Mouse (Mus musculus): ENCODE measurements around the gene Tcte2.
"Not testable (repeated sequence)": the region's sequence is repeated elsewhere in the genome, so short reads cannot be mapped to it uniquely, and the experiment has no call there.

Tcte2 gene

DNA sequence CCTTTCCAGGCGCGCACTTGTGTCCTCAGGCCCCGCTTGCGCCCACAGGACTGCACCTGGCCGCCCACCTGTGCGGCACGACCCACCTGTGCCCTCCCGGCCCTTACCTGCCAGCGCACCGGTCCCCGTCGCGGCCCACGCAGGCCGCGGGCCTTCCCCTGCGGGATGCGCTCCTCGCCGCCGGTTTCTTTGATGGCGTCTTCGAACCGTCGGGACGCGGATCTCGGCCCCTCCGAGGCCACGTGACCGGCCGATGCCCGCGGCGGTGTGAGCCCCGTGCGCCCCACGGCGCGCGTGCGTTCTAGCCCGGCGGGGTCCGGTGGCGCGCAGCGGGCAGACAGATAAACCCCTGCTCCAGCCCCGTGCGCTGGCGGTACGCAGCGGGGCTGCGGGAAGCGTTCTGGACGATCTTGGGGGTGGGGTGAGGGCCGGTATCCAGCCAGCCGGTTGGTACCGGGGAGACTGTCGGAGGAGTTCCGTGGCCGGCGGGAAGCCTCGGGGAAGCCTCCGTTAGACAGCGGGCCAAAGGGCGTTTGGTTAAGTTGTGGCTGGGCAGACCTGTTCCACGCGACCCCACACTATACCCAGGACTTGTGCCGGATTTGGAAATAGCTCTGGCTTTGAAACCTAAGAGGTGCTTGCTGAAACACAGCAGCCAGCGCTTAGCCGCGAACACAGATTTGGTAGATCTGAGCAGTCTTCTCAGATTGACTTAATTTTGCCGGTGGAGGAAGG, at the start of gene Tcte2:
TSS of gene Tcte2 (minus strand) at position 647 of the 735 bp plus-strand sequence.
- peak; percentile 63 for DNase-seq

- no peak for DNase-seq
Measured at GRCm38 (mm10) chr17:13806016-13806415, 44.4 kb upstream of the Tcte2 start.

- DNase-seq: no peak
Measured at GRCm38 (mm10) chr17:13802836-13803408, 41.3 kb upstream of the Tcte2 start.

DNA sequence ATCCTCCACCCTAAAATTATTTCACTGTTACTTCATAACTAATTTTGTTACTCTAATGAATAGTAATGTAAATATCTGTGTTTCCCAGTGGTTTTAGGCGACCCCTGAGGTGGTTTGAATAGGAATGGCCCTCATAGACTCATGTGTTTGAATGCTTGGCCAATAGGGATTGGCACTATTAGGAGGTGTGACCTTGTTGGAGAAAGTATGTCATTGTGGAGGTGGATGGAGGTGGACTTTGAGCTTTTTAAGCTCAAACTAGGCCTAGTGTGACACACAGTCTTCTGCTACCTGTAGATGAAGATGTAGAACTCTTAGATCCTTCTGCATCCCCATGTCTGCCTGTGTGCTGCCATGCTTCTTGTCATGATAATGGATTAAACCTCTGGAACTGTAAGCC, 36.1 kb upstream of the Tcte2 start:
- DNase-seq: no peak

DNA sequence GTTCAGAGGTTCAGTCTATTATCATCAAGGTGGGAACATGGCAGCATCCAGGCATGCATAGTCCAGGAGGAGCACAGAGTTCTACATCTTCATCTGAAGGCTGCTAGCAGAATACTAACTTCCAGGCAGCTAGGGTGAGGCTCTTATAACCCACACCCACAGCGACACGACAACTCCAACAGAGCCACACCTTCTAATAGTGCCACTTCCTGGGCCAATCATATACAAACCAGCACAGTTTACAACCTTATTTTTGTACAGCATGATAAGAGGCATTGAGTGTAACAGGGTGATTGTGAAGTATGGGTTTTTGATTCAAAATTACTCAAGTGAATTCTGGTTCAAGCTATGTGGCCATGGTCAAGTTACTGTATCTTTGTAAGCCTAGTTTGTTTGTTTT, 28.4 kb upstream of the Tcte2 start:
- DNase-seq: not testable (repeated sequence)

DNA sequence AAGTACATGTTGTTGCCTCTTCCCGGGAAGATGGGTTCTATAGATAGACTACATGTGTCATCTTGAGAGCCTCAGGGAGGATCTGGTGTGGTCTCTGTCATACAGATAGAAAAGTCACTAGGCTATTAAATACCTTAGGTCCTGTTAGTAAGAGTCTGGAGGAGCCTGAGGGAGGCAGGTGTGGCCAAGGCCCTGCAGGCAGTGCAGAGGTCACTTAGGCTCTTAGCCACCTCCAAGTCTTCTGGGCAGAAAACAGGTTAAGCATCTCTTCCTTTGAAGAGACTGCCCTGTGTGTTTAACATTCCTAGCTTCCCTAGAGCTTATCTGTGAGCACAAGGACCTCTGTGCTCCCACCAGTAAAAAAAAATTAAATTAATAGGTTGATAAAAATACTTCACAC, 21.8 kb upstream of the Tcte2 start:
- DNase-seq: no peak

DNA sequence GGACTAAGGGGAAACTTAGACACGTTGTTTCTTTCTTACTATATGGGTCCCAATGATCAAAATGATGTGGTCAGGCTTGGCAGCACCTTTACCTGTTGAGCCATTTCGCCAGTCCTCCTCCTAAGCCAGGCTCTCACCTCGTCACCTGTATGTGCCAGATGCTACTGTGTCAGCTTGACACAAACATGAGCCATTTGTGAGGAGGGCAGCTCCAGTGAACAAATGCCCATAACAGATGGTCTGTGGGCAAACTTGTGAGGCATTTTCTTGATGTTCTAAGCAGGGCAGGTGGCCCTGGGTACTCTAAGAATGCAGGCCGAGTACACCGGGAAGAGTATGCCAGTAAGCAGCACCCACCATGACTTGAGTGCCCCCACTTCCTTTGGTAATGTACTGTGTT, 20.3 kb upstream of the Tcte2 start:
- peak; percentile 51 for DNase-seq

- no peak for DNase-seq
Measured at GRCm38 (mm10) chr17:13778865-13779264, 17.2 kb upstream of the Tcte2 start.

DNA sequence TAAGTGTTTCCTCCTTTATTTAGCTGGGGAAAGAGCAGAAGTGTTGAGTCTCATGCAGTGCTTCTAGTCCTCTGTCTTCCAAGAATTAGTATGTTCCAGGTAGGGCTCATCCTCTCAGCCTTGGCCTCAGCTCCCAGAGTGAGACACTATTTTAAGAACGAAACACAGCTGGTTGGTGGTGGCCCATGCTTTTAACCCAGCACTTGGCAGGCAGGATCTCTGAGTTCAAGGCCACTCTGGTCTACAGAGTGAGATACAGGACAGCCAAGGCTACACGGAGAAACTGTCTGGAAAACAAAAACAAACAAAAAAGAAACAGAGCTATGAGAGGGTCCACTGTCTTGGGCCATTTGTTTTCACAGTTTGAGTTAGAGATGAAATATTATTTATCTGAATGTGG, 16.1 kb upstream of the Tcte2 start:
- no peak for DNase-seq

- DNase-seq: no peak
Measured at GRCm38 (mm10) chr17:13769256-13769655, 7.6 kb upstream of the Tcte2 start.

GRCm38 (mm10) chr17:13768531-13768930, 6.9 kb upstream of the Tcte2 start:
- DNase-seq: no peak

GRCm38 (mm10) chr17:13764911-13765310, 3.3 kb upstream of the Tcte2 start:
- not testable (repeated sequence) for DNase-seq

DNA sequence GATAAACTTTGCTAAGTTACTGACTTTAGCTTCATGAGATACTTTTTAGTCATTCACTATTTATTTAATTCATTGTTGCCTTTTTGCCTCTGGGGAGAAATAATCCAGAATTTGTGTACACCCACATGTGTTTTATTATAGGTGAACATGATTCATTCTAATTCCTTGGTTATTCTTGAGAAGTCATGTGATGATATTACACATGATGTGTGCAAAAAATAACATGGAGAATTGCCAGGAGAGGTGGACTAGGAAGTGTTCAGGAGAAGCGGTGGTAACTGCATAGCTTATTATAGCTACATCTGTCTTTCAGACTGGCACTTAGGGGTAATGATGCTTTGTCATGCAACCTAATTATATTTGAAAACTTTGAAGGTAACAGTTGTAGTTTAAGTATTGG, 2.2 kb upstream of the Tcte2 start:
- no peak for DNase-seq

GRCm38 (mm10) chr17:13760675-13761178, 898 bp downstream of the Tcte2 start:
- peak; percentile 60 for DNase-seq

GRCm38 (mm10) chr17:13759853-13760627, 1.6 kb downstream of the Tcte2 start, which contains the start of gene Afdn:
Gene Afdn, plus strand, starts transcription at chr17:13760539.
- peak; percentile 88 for DNase-seq

GRCm38 (mm10) chr17:13759156-13759852, 2.3 kb downstream of the Tcte2 start:
- peak; percentile 33 for DNase-seq

DNA sequence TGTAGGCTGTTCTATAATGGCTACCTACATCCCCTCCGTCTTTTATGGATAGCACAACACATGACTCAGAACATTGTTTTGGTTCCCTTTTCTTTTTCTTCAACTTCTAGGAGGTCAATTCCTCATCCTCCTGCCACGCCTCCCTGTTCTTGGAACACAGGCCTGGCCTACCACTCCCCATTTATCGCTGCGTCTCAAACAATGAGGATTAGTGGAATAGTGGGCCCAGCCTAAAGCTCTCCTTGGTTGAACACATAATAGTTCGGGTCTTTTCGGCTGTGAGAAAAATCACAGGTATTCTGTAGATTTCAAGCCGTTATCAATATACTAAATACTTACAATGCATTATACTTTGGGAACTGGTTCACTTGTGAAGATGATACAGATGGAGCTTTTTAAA, 3.0 kb downstream of the Tcte2 start:
- DNase-seq: no peak

DNA sequence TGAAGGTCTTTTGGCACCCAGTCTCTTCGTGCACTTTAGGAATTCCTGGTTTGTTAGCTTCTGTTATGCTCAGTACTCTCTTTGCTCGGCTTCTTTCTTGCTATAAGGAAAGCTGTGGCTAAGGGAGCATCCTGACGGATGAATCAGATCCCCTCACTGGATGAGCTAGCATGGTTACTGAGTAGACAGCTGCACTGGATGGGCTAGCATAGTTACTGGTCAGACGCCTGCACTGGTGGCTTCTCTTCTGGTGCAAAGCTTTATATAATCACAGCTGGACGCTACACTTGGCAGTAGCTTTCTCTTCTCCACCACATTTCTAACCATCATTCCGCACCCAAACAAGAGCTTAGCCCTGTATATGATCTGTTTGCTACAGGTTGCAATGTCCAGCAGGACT, 6.7 kb downstream of the Tcte2 start:
- no peak for DNase-seq

GRCm38 (mm10) chr17:13753918-13754317, 7.7 kb downstream of the Tcte2 start:
- DNase-seq: no peak

DNA sequence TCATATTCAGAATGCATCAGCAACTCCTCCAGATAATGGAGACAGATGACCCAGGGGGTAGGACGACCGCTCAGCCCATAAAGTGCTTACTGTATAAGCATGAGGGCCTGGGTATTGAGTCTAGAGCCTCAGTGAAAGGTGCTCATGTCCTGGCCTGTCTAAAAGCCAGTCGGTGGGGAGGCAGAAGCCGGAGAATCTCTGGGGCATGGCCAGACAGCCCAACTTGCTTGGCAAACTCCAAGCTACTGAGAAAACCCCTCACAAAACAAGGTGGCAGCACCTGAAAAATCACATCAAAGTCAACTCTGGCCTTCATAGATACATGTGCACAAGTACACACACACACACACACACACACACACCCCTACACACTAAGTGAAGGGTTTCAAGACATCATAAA, 12.6 kb downstream of the Tcte2 start:
- no peak for DNase-seq

DNA sequence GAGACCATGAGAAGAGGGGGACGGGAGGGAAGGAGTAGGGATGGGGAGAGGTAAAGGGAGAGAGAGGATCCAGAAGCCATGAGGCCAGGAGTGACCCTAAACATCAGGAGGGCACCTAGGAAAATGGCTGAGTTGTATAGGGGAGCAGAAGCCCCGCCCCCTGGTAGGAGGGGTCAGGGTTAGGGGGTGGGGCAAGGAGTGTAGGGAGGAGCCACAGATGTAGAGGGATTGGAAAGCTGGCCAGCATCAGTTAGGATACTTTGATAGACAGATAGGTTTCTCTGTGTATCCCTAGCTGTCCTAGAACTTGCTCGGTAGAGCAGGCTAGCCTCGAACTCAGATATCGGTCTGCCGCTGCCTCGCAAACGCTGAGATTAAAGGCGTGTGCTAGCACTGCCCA, 13.9 kb downstream of the Tcte2 start:
- DNase-seq: no peak

DNA sequence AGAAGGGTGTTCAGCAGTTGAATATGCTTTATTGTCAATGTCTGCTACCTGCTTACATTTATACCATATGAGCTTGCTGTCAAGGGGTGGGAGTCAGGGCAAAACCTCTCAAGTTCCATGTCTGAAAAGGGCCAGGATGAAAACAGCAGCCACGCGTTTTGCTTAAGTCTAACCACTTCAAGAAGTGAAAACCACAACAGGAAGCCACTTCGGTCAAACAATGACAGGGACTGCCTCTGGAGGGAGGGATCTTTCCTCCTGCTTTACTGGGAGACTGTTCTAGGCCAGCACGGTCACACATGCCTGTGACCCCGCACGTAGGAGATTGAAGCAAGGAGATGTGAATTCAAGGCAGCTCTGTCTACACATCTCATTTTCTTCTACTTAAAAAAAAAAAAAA, 15.3 kb downstream of the Tcte2 start:
- DNase-seq: no peak

- DNase-seq: no peak
Measured at GRCm38 (mm10) chr17:13745373-13745772, 16.3 kb downstream of the Tcte2 start.
